Mouse (Mus musculus) heart, embryonic 10.5 days (tissue): Measurements from ENCODE around the gene Hoxa9. TPM values are rescaled to one million over a fixed set of nuclear protein-coding genes. Genes with fewer than 3 reads are reported as not detected.

Source experiments
- DNase-seq: peaks from one replicate; pipeline ENCODE4 v3.0.0-alpha.2; 2017; ENCODE audit warnings: low spot score
- H3K27ac ChIP-seq: fragments of 300-500 bp; sonication (generic); 2 replicates; pipeline ENCODE4 v1.5.1; 2016; ENCODE audit warnings: mild to moderate bottlenecking
- H3K27me3 ChIP-seq: fragments of 300-500 bp; sonication (generic); 2 replicates; pipeline ENCODE4 v1.6.1; 2016; ENCODE audit warnings: mild to moderate bottlenecking; ENCODE audit not compliant: poor library complexity, insufficient read depth, severe bottlenecking
- H3K36me3 ChIP-seq: fragments of 300-500 bp; sonication (generic); 2 replicates; pipeline ENCODE4 v1.6.1; 2016; ENCODE audit warnings: mild to moderate bottlenecking, moderate library complexity
- H3K4me1 ChIP-seq: fragments of 300-500 bp; sonication (generic); 2 replicates; pipeline ENCODE4 v1.6.1; 2016; ENCODE audit warnings: mild to moderate bottlenecking
- H3K4me3 ChIP-seq: fragments of 300-500 bp; sonication (generic); 2 replicates; pipeline ENCODE4 v1.5.1; 2016; ENCODE audit warnings: mild to moderate bottlenecking, moderate library complexity
- H3K9me3 ChIP-seq: fragments of 300-500 bp; sonication (generic); 2 replicates; pipeline ENCODE4 v1.6.1; 2016; ENCODE audit warnings: mild to moderate bottlenecking, moderate library complexity
- WGBS: fragments of 180-500 bp; shearing (Covaris S2); methylation state at CpG from one replicate; pipeline ENCODE4 v1.1.7; 2016; 5-methylcytosine and 5-hydroxymethylcytosine counted together
- polyA plus RNA-seq: library from polyadenylated mRNA; unstranded; fragments of >200 nt; fragmentation: Nextera tagmentation; extraction: Ambion mirVana; gene quantifications from 2 replicates; pipeline ENCODE4 v1.2.1, GENCODE M21; 2016

Gene Hoxa9
- polyA plus RNA-seq: 0.37 and 5.6 TPM in 2 replicates

GRCm38 (mm10) chr6:52230516-52231165 is at the start of gene Hoxa9:
Gene Hoxa9, minus strand, starts transcription at chr6:52231089.
- H3K27me3 ChIP-seq: peaks cover 99% of the 10 kb centered on the region
- WGBS: 2% methylated on average over 34 of the region's 36 CpGs
- no peaks in the 10 kb centered on the region for H3K36me3 ChIP-seq
- no peak for DNase-seq
- H3K4me1 ChIP-seq: peaks cover 25% of the 10 kb centered on the region
- H3K9me3 ChIP-seq: no peaks in the 10 kb centered on the region
- peak within 1 kb of the TSS; percentile 34 for H3K4me3 ChIP-seq
- no peak within 1 kb of the TSS for H3K27ac ChIP-seq

GRCm38 (mm10) chr6:52276920-52277319 is 46.0 kb upstream of the Hoxa9 start:
- Histone ChIP-seq H3K9me3 (no peaks in the 10 kb centered on the region), H3K36me3 (no peaks in the 10 kb centered on the region), H3K4me1 (peaks cover 16% of the 10 kb centered on the region), H3K4me3 (no peak overlapping the region), H3K27ac (no peak overlapping the region), H3K27me3 (peaks cover 76% of the 10 kb centered on the region)
- 5% methylated on average over 5 of the region's 5 CpGs for whole genome bisulfite sequencing
- DNase-seq: no peak

GRCm38 (mm10) chr6:52276382-52276781 is 45.5 kb upstream of the Hoxa9 start:
- Histone ChIP-seq H3K36me3 (no peaks in the 10 kb centered on the region), H3K4me1 (peaks cover 16% of the 10 kb centered on the region), H3K27me3 (peaks cover 76% of the 10 kb centered on the region), H3K4me3 (no peak overlapping the region), H3K27ac (no peak overlapping the region), H3K9me3 (no peaks in the 10 kb centered on the region)
- WGBS: 2% methylated on average over 6 of the region's 6 CpGs
- no peak for DNase-seq

- Histone ChIP-seq H3K4me3 (no peak overlapping the region), H3K27ac (no peak overlapping the region), H3K4me1 (peaks cover 9% of the 10 kb centered on the region; the same call in 1 of the 2 replicates), H3K9me3 (no peaks in the 10 kb centered on the region), H3K27me3 (peaks cover 77% of the 10 kb centered on the region), H3K36me3 (no peaks in the 10 kb centered on the region)
- DNase-seq: no peak
- 17% methylated on average over 8 of the region's 8 CpGs for WGBS
Measured at GRCm38 (mm10) chr6:52275563-52276280, 44.8 kb upstream of the Hoxa9 start.

GRCm38 (mm10) chr6:52274576-52274975 is 43.7 kb upstream of the Hoxa9 start:
- 7% methylated on average over 11 of the region's 11 CpGs for WGBS
- H3K36me3 ChIP-seq: no peaks in the 10 kb centered on the region
- no peaks in the 10 kb centered on the region for H3K9me3 ChIP-seq
- peaks cover 85% of the 10 kb centered on the region for H3K27me3 ChIP-seq
- peaks cover 8% of the 10 kb centered on the region; the same call in 1 of the 2 replicates for H3K4me1 ChIP-seq
- H3K27ac ChIP-seq: no peak overlapping the region
- no peak overlapping the region for H3K4me3 ChIP-seq
- DNase-seq: no peak

- WGBS: 1% methylated on average over 22 of the region's 22 CpGs
- Histone ChIP-seq H3K9me3 (no peaks in the 10 kb centered on the region), H3K27me3 (peaks cover 93% of the 10 kb centered on the region), H3K4me3 (peak overlapping the region; percentile 29), H3K36me3 (no peaks in the 10 kb centered on the region), H3K27ac (no peak overlapping the region), H3K4me1 (peaks cover 8% of the 10 kb centered on the region; the same call in 1 of the 2 replicates)
- no peak for DNase-seq
Measured at GRCm38 (mm10) chr6:52273656-52274280, 42.9 kb upstream of the Hoxa9 start.

- Histone ChIP-seq H3K9me3 (no peaks in the 10 kb centered on the region), H3K36me3 (no peaks in the 10 kb centered on the region), H3K27ac (no peak overlapping the region), H3K27me3 (peaks cover 99% of the 10 kb centered on the region), H3K4me3 (peak overlapping the region; percentile 29), H3K4me1 (peaks cover 8% of the 10 kb centered on the region; the same call in 1 of the 2 replicates)
- DNase-seq: peak; percentile 30
- WGBS: 8% methylated on average over 22 of the region's 22 CpGs
Measured at GRCm38 (mm10) chr6:52272766-52273655, 42.1 kb upstream of the Hoxa9 start.

GRCm38 (mm10) chr6:52270494-52271480 is 39.9 kb upstream of the Hoxa9 start:
- Histone ChIP-seq H3K36me3 (no peaks in the 10 kb centered on the region), H3K9me3 (no peaks in the 10 kb centered on the region), H3K27me3 (peaks cover 98% of the 10 kb centered on the region), H3K4me3 (no peak overlapping the region), H3K4me1 (peaks cover 8% of the 10 kb centered on the region; the same call in 1 of the 2 replicates), H3K27ac (no peak overlapping the region)
- peak; percentile 74 for DNase-seq
- 6% methylated on average over 23 of the region's 23 CpGs for WGBS

- Histone ChIP-seq H3K9me3 (no peaks in the 10 kb centered on the region), H3K27ac (no peak overlapping the region), H3K4me1 (peaks cover 3% of the 10 kb centered on the region; the same call in 1 of the 2 replicates), H3K36me3 (no peaks in the 10 kb centered on the region), H3K27me3 (peaks cover 98% of the 10 kb centered on the region), H3K4me3 (no peak overlapping the region)
- DNase-seq: peak; percentile 35
- WGBS: 4% methylated on average over 3 of the region's 3 CpGs
Measured at GRCm38 (mm10) chr6:52268756-52269155, 37.9 kb upstream of the Hoxa9 start.

- Histone ChIP-seq H3K4me1 (no peaks in the 10 kb centered on the region), H3K27ac (no peak overlapping the region), H3K9me3 (no peaks in the 10 kb centered on the region), H3K4me3 (no peak overlapping the region), H3K27me3 (peaks cover 98% of the 10 kb centered on the region), H3K36me3 (no peaks in the 10 kb centered on the region)
- peak; percentile 69 for DNase-seq
- WGBS: 2% methylated on average over 7 of the region's 7 CpGs
Measured at GRCm38 (mm10) chr6:52268341-52268740, 37.5 kb upstream of the Hoxa9 start.

GRCm38 (mm10) chr6:52267691-52268090 is 36.8 kb upstream of the Hoxa9 start:
- no peak for DNase-seq
- Histone ChIP-seq H3K36me3 (no peaks in the 10 kb centered on the region), H3K4me3 (no peak overlapping the region), H3K27me3 (peaks cover 98% of the 10 kb centered on the region), H3K27ac (no peak overlapping the region), H3K4me1 (no peaks in the 10 kb centered on the region), H3K9me3 (no peaks in the 10 kb centered on the region)
- WGBS: 5% methylated on average over 3 of the region's 3 CpGs
